Mouse (Mus musculus) neural tube, embryonic 15.5 days (tissue): ENCODE results near the gene Pik3c2g. TPM values are rescaled to one million over a fixed set of nuclear protein-coding genes. Genes with fewer than 3 reads are reported as not detected.

ENCODE experiments used
- ATAC-seq: fragments of 200-750 bp; cut with Nextera tagmentation; 2 replicates; pipeline ENCODE4 v1.8.0; 2017; ENCODE audit warnings: mild to moderate bottlenecking, moderate TSS enrichment, moderate library complexity; ENCODE audit not compliant: low FRiP score
- H3K27ac ChIP-seq: fragments of 300-500 bp; sonication (generic); replicated peaks from 2 replicates; pipeline ENCODE4 v1.5.1; 2015; ENCODE audit warnings: mild to moderate bottlenecking, inconsistent platforms
- H3K27me3 ChIP-seq: fragments of 300-500 bp; sonication (generic); replicated peaks from 2 replicates; pipeline ENCODE4 v1.6.1; 2015; ENCODE audit warnings: inconsistent platforms
- H3K36me3 ChIP-seq: fragments of 300-500 bp; sonication (generic); 2 replicates; pipeline ENCODE4 v1.6.1; 2015; ENCODE audit warnings: inconsistent platforms
- H3K4me1 ChIP-seq: fragments of 300-500 bp; sonication (generic); 2 replicates; pipeline ENCODE4 v1.6.1; 2015; ENCODE audit warnings: inconsistent platforms
- H3K4me2 ChIP-seq: fragments of 300-500 bp; sonication (generic); 2 replicates; pipeline ENCODE4 v1.6.1; 2015; ENCODE audit warnings: inconsistent platforms, mild to moderate bottlenecking, moderate library complexity
- H3K4me3 ChIP-seq: fragments of 300-500 bp; sonication (generic); replicated peaks from 2 replicates; pipeline ENCODE4 v1.5.1; 2015; ENCODE audit warnings: mild to moderate bottlenecking, inconsistent platforms
- H3K9ac ChIP-seq: fragments of 300-500 bp; sonication (generic); replicated peaks from 2 replicates; pipeline ENCODE4 v1.6.1; 2015; ENCODE audit warnings: mild to moderate bottlenecking, inconsistent platforms
- H3K9me3 ChIP-seq: fragments of 300-500 bp; sonication (generic); replicated peaks from 2 replicates; pipeline ENCODE4 v1.6.1; 2016; ENCODE audit warnings: inconsistent platforms
- WGBS: fragments of 180-500 bp; shearing (Covaris S2); methylation state at CpG from one replicate; pipeline ENCODE4 v1.1.7; 2015; ENCODE audit warnings: mixed read lengths; 5-methylcytosine and 5-hydroxymethylcytosine counted together
- polyA plus RNA-seq: library from polyadenylated mRNA; unstranded; fragments of >200 nt; fragmentation: Nextera tagmentation; extraction: Ambion mirVana; gene quantifications from 2 replicates; pipeline ENCODE4 v1.2.1, GENCODE M21; 2015

Pik3c2g gene
- polyA plus RNA-seq, 1 experiment from 2014 or later: 0.19 TPM

DNA sequence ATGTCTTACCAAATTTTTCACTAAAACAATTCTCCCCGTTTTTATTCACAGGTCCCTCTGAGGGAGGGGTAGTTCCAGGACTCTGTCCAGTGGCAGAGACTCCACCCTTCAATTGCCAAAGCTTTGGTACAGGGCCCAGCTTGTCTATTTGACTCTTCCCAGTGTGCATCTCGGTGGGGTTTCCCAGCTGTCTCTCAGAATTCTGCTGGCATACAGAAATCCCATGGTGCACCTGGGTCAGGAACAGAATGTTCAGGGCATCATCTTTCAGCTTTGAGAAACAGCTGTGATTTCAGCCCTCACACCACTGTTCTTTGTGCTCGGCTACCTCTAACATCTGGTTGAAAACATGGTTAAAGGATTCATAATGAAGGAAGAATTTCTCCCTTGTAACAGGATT, 376.8 kb downstream of the Pik3c2g start:
- Histone ChIP-seq H3K36me3 (no peaks in the 10 kb centered on the region), H3K4me3 (no peak overlapping the region), H3K4me1 (peaks cover 7% of the 10 kb centered on the region; the same call in 1 of the 2 replicates), H3K27ac (no peak overlapping the region), H3K9ac (no peak overlapping the region), H3K4me2 (no peak overlapping the region), H3K27me3 (no peaks in the 10 kb centered on the region), H3K9me3 (no peaks in the 10 kb centered on the region)
- ATAC-seq: no peak
- 74% methylated on average over 3 of the region's 3 CpGs for WGBS

DNA sequence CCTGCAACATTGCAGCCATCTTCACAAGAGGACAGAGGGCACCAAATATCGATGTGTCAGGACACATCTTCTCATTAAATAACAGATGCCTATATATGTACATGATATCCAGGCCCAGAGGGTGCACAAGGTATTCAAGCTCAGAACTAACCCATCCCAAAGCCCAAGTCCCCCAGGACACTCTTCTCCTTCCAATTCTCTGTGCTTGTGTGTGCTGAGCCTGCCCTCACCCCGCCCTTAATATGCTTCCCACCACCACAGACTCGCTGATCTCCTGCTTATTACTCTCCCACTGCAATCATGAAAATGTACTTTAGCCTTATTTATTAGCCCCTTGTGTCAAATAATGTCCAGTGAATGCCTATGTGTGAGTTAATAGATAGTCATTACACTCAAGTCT, 377.9 kb downstream of the Pik3c2g start:
- Histone ChIP-seq H3K4me3 (no peak overlapping the region), H3K9me3 (no peaks in the 10 kb centered on the region), H3K9ac (no peak overlapping the region), H3K27ac (no peak overlapping the region), H3K4me1 (peaks cover 7% of the 10 kb centered on the region; the same call in 1 of the 2 replicates), H3K27me3 (no peaks in the 10 kb centered on the region), H3K36me3 (no peaks in the 10 kb centered on the region), H3K4me2 (no peak overlapping the region)
- ATAC-seq: peak; percentile 53
- WGBS: 65% methylated on average over 3 of the region's 3 CpGs

DNA sequence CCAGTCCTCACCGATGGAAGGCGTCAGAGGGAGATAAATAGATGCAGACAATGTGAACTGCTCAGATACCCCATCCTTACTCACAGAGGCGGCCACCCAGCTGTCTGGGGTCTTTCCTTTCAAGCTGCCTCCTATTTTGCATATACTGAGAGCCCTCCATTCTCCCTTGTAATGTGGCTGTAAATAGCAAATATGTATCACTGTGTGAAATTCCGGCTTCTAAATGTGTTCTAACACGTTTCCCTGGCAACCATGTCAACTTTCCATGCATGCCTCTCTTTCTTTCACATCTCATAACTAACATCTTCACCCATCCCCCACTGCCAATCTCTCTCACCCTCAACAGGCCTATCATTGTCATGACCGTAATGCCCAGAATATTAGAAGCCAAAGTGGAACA, 379.7 kb downstream of the Pik3c2g start:
- H3K36me3 ChIP-seq: no peaks in the 10 kb centered on the region
- no peak overlapping the region for H3K9ac ChIP-seq
- H3K4me2 ChIP-seq: no peak overlapping the region
- 0 out of 2 replicates have a peak, but pooled peaks have one; percentile 45 for ATAC-seq
- no peaks in the 10 kb centered on the region for H3K27me3 ChIP-seq
- no peak overlapping the region for H3K27ac ChIP-seq
- 25% methylated on average over 6 of the region's 6 CpGs for WGBS
- no peak overlapping the region for H3K4me3 ChIP-seq
- peaks cover 7% of the 10 kb centered on the region; the same call in 1 of the 2 replicates for H3K4me1 ChIP-seq
- H3K9me3 ChIP-seq: no peaks in the 10 kb centered on the region

DNA sequence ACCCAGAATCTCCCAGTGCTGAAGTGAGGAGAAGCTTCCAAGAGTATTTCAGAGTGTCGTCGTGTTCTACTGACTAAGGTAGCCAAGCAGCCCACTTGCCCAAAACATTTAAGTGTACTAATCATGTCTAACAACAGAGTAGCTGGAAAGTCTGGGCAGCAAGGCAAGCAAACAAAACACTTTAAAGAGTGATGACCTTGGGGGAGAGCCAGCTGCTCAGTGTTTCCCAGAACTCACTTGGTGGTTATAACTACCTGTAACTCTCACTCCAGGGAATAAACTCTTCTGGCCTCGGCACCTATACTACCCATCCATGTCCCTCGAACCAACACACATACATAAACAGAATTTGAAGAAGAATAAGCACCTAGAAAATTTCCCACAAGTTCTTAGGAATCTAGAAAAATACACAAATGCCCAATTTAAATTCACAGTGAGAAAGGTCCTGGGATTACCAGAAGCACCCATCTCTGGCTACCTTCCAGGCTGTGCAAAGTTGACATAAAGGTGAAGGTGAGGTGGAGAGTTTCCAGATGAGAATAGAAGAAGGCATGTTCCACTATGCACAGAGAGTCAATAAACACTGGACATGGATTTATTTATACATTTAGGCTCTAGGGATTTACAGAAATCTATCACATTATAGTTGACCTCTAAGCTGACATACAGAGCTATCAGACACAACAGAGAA, 384.7 kb downstream of the Pik3c2g start:
- 0 out of 2 replicates have a peak, but pooled peaks cover under 1% of the 10 kb centered on the region for H3K4me1 ChIP-seq
- no peak overlapping the region for H3K27ac ChIP-seq
- H3K27me3 ChIP-seq: no peaks in the 10 kb centered on the region
- no peak overlapping the region for H3K4me2 ChIP-seq
- ATAC-seq: no peak
- no peaks in the 10 kb centered on the region for H3K9me3 ChIP-seq
- no peaks in the 10 kb centered on the region for H3K36me3 ChIP-seq
- WGBS: 86% methylated on average over 4 of the region's 4 CpGs
- H3K4me3 ChIP-seq: no peak overlapping the region
- H3K9ac ChIP-seq: no peak overlapping the region

DNA sequence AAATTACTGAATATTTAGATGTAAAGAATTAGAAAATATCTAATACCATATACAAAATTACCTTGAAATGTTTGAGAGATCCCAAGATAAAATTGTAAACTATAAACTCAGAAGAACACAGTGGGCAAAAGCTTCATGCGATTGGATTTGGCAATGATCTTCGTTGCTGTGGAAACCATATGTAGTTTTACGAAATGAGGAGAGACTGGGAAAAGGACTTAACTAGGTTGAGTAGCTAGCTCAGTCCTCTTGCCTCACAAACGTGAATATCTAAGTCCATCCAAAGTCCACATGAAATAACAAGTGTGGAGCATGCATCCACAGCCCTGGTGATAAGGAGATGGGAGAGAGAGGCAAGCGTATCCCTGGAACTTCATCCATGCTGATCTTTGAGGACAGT, 387.6 kb downstream of the Pik3c2g start:
- no peak overlapping the region for H3K4me3 ChIP-seq
- 80% methylated on average over 5 of the region's 5 CpGs for WGBS
- H3K27ac ChIP-seq: no peak overlapping the region
- H3K9ac ChIP-seq: no peak overlapping the region
- H3K36me3 ChIP-seq: no peaks in the 10 kb centered on the region
- H3K9me3 ChIP-seq: no peaks in the 10 kb centered on the region
- ATAC-seq: no peak
- H3K27me3 ChIP-seq: no peaks in the 10 kb centered on the region
- H3K4me1 ChIP-seq: no peaks in the 10 kb centered on the region
- no peak overlapping the region for H3K4me2 ChIP-seq

DNA sequence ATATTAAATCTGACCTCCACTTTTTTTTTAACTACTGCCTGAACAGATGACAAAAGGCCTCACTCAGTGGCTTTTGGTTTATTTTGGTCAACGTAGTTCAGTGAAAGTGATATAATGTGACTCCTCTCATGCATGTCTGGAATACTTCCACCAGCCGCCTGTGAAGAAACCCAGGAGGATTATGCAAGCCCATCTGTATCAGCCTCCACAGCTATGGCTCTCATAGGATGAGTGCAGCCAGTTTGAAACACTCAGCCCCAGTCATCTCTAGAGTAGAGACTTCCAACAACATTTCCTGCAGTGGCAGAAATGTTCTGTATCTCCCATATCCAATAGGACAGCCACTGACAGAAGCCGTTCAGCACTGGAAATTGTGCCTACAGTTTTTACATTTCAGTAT, 391.1 kb downstream of the Pik3c2g start:
- Histone ChIP-seq H3K9me3 (no peaks in the 10 kb centered on the region), H3K4me2 (no peak overlapping the region), H3K9ac (no peak overlapping the region), H3K4me1 (no peaks in the 10 kb centered on the region), H3K36me3 (no peaks in the 10 kb centered on the region), H3K27me3 (no peaks in the 10 kb centered on the region), H3K4me3 (no peak overlapping the region), H3K27ac (no peak overlapping the region)
- ATAC-seq: no peak
- 48% methylated on average over 3 of the region's 3 CpGs for WGBS

DNA sequence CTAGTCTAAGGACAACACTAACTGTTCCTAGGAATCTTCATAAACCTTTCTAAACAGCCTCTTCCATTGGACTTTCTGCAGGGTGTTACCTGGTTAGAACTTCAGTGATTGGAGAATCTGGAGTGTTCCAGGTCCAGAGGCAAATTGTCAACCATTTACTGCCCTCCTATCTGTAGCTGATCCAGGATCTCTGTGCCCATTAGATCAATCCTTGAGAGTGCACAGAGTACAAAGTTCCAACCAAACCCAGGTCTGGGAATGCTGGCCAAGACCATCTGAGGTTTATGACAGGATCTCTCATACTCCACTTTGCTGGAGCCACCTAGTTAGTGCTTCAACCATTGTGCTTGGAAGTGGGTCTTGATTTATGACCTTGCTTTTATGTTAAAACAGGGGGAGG, 394.0 kb downstream of the Pik3c2g start:
- Histone ChIP-seq H3K27ac (no peak overlapping the region), H3K4me1 (no peaks in the 10 kb centered on the region)

DNA sequence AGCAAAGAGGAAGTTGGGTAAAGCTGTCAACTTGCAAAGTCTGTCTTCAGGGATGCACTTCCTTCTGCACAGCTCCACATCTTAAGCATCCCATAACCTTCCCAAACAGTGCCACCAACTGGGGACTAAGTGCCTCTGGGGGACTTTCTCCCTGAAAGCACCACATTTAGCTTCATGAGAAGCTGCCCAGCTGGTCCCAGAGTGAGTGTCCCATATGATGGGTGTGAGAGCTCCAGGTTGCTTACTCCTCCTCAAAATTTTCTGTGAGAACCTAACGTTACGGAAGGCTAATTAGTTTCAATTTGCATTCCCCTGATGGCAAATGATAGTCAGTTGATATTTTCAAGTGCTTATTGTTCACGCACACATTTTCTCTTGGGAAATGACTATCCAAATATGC, 397.0 kb downstream of the Pik3c2g start:
- no peak overlapping the region for H3K4me2 ChIP-seq
- H3K4me3 ChIP-seq: no peak overlapping the region
- H3K36me3 ChIP-seq: no peaks in the 10 kb centered on the region
- H3K27me3 ChIP-seq: no peaks in the 10 kb centered on the region
- ATAC-seq: no peak
- no peak overlapping the region for H3K27ac ChIP-seq
- H3K9ac ChIP-seq: no peak overlapping the region
- WGBS: 95% methylated on average over 3 of the region's 3 CpGs
- H3K4me1 ChIP-seq: 0 out of 2 replicates have a peak, but pooled peaks cover 2% of the 10 kb centered on the region
- H3K9me3 ChIP-seq: no peaks in the 10 kb centered on the region

More for the DNA sequence above, 394.0 kb downstream of the Pik3c2g start:
- H3K27me3 ChIP-seq: no peaks in the 10 kb centered on the region
- H3K4me2 ChIP-seq: no peak overlapping the region
- H3K4me3 ChIP-seq: no peak overlapping the region
- H3K36me3 ChIP-seq: no peaks in the 10 kb centered on the region
- no peaks in the 10 kb centered on the region for H3K9me3 ChIP-seq
- ATAC-seq: no peak
- H3K9ac ChIP-seq: no peak overlapping the region

DNA sequence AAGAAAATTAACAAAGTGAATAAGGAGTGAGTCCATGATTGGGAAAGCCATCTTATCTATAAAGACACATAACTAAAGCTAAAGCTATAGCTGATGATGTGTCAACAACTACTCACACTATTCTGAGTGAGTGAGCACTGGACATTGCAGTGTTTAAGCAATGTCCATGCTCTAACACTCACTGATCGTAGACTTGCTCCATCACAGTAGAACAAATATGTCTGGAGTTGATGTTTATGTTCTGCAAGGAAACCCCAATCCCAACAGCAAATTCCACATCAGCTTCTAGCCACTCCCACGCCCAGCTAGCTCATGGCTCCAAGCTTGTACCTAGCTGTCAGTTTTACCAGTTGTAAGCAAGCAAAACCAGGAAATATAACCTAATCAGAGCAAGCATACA, 399.5 kb downstream of the Pik3c2g start:
- H3K4me2 ChIP-seq: no peak overlapping the region
- ATAC-seq: no peak
- WGBS: 88% methylated on average over 2 of the region's 2 CpGs
- no peak overlapping the region for H3K9ac ChIP-seq
- no peaks in the 10 kb centered on the region for H3K27me3 ChIP-seq
- H3K36me3 ChIP-seq: no peaks in the 10 kb centered on the region
- 0 out of 2 replicates have a peak, but pooled peaks cover 2% of the 10 kb centered on the region for H3K4me1 ChIP-seq
- H3K9me3 ChIP-seq: no peaks in the 10 kb centered on the region
- no peak overlapping the region for H3K4me3 ChIP-seq
- no peak overlapping the region for H3K27ac ChIP-seq

DNA sequence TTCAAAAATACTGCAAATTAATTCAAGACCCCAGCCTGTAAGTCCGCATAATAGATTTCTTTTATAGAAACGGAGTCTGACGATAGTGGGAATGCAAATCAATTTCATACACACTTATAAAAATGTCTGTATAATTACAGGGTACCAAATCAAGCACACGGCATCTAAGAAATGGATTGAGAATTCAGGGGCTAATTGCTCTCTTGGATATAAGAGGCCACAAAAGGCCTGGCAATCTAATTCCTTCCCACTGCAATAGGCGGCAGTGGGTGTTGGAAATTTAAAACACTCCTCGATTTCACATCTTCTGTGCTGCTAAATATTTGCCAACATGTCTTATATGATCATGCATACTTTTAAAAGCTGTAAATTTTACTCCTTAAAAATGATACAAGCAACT, 402.1 kb downstream of the Pik3c2g start:
- no peak overlapping the region for H3K9ac ChIP-seq
- no peak overlapping the region for H3K4me2 ChIP-seq
- H3K4me1 ChIP-seq: 0 out of 2 replicates have a peak, but pooled peaks cover 2% of the 10 kb centered on the region
- H3K4me3 ChIP-seq: no peak overlapping the region
- no peaks in the 10 kb centered on the region for H3K9me3 ChIP-seq
- no peaks in the 10 kb centered on the region for H3K36me3 ChIP-seq
- H3K27me3 ChIP-seq: no peaks in the 10 kb centered on the region
- WGBS: 53% methylated on average over 6 of the region's 6 CpGs
- no peak overlapping the region for H3K27ac ChIP-seq
- ATAC-seq: no peak

DNA sequence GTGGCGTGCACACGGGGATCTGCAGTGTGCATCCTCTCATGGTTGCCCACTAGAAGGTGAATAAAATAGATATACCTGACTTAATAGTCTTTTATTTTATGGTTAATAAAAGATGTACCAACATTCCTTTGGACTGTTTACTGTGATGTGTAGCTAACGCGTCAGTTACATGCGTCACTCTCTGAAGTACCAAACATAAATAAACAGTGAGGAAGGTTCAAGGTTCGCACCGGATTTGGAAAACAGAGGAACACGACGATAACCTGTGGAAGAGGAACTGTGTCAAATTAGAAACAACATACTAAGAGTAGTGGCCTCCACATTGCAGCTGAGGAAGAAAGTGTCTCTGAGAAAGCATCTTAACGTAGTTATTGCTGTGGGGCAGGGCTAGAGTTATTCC, 402.6 kb downstream of the Pik3c2g start:
- no peak overlapping the region for H3K4me2 ChIP-seq
- no peak overlapping the region for H3K4me3 ChIP-seq
- H3K36me3 ChIP-seq: no peaks in the 10 kb centered on the region
- no peak overlapping the region for H3K9ac ChIP-seq
- no peak overlapping the region for H3K27ac ChIP-seq
- 0 out of 2 replicates have a peak, but pooled peaks cover 2% of the 10 kb centered on the region for H3K4me1 ChIP-seq
- 87% methylated on average over 10 of the region's 10 CpGs for WGBS
- no peak for ATAC-seq
- H3K9me3 ChIP-seq: no peaks in the 10 kb centered on the region
- no peaks in the 10 kb centered on the region for H3K27me3 ChIP-seq

DNA sequence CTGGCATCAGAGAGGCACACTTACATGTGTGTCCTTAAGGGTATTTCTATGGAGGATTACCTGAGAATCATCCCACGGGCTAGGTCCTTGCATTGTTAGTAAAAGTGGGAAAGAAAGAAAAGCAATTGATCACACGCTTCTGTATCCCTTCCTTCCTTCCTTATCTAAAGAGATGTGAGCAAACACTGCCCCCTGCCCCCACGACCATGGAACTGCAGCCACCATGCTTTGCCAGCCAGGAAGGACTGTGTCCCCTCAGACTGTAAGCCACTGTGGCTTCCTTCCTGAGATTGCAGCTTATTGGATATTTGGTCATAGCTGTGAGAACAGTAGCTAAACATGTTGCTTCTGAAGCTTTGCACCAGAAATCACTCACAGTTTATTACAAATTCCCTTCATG, 418.2 kb downstream of the Pik3c2g start:
- 81% methylated on average over 3 of the region's 3 CpGs for WGBS
- H3K27me3 ChIP-seq: no peaks in the 10 kb centered on the region
- no peak for ATAC-seq
- no peak overlapping the region for H3K9ac ChIP-seq
- no peaks in the 10 kb centered on the region for H3K4me1 ChIP-seq
- H3K36me3 ChIP-seq: no peaks in the 10 kb centered on the region
- H3K4me2 ChIP-seq: no peak overlapping the region
- H3K4me3 ChIP-seq: no peak overlapping the region
- H3K9me3 ChIP-seq: no peaks in the 10 kb centered on the region
- H3K27ac ChIP-seq: no peak overlapping the region
